Mouse (Mus musculus) effector memory CD4-positive, alpha-beta T cell, adult 7 months (primary cell): Measurements from ENCODE around the gene Olfr679. TPM values are rescaled to one million over a fixed set of nuclear protein-coding genes. Genes with fewer than 3 reads are reported as not detected.

ENCODE experiments used
- polyA plus RNA-seq: library from polyadenylated mRNA; unstranded; fragments of 100-300 nt; shearing (Covaris generic); gene quantifications from one replicate; pipeline ENCODE4 v1.2.1, GENCODE M21; 2017

Olfr679 gene
- polyA plus RNA-seq, result not detected

DNA sequence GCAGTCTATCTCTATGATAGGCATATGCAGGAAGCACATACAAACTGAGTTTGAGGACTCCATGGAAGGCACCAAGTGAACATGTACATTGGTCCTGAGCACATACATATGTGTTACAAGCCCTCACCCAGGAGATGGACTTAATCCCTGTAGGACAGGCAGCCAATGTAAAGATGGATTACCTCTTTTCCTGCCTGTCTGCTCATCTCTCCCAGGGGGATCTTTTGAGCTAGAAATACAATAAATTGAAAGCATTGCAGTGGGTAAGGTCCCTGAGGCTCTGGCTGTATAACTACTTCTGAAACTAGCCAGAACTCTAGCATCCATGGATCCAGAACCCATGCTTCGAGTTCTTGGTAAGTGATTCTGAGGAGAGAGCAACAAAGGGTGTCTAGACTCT, at the start of gene Olfr679:
TSS of gene Olfr679 (plus strand) at position 301 of the 400 bp plus-strand sequence.

DNA sequence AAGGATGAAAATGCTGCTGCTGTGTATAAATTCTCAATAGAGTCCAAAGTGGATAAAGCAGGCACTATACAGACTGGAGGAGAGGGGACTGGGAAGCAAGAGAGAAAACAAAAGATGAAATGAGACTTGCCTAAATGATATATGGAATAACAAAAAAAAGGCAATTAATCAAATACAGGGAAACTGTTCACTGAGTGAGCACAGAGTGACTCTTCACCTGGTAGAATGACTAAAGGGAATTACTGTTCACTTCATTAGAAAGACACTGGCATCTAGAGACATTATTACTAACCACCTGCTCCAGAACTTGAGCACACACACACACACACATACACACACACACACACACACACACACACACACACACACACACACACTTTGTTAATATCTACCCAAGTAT, 48.6 kb upstream of the Olfr679 start, which contains the start of gene Olfr676:
TSS of gene Olfr676 (plus strand) at position 301 of the 400 bp plus-strand sequence.

DNA sequence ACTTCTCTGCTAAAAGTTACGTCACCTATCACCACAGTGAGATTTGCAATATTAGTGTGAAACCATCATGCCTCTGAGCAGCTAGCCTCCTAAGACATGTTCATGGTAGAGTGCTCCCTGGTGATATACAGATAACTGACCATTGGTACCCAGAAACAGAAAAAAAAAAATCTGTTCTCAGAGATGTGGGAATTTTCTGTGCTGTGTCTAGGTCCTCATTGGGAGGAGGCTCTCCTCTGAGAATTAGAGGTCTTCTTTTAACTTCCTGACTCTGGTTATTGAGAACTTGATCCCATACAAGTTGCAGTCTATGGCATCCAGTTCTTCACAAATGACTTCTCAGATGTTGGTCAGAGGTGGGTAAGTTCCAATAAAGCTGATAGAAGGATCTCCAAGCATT, 16.8 kb upstream of the Olfr679 start, which contains the start of gene Olfr678:
TSS of gene Olfr678 (plus strand) at position 301 of the 400 bp plus-strand sequence.

DNA sequence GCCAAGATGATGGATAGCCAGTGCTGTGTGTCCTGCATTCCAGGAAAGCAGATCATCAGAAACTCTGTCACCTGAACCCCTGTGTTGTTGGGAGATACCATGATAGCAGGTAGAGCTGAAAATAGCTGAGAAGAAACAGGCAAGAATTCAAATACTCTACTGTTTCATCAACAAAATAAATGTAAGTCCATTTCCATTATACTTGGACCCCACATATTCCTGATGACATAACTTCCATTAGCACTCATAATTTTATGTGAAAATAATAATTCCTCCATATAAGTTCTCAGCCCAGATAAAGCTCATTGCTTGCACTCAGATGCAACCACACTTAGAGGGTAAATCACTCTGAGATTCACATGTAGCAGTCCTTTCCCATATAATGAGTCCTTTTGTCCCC, 11.7 kb downstream of the Olfr679 start, which contains the start of gene Olfr680-ps1:
TSS of gene Olfr680-ps1 (minus strand) at position 101 of the 400 bp plus-strand sequence.

GRCm38 (mm10) chr7:105116536-105116935, 35.5 kb downstream of the Olfr679 start, which contains the start of gene Olfr681:
Gene Olfr681 (plus strand): TSS chr7:105116836.

Other genes with a start within 250 kb of the Olfr679 start
- not detected for gene Usp17lb, start 238.6 kb upstream of the Olfr679 start, polyA plus RNA-seq
- gene Usp17la, start 224.2 kb upstream of the Olfr679 start, polyA plus RNA-seq, result not detected
- not detected for gene Olfr665, start 203.2 kb upstream of the Olfr679 start, polyA plus RNA-seq
- not detected for gene Olfr666, start 185.3 kb upstream of the Olfr679 start, polyA plus RNA-seq
- gene Olfr667, start 159.7 kb upstream of the Olfr679 start, polyA plus RNA-seq, result not detected
- gene Olfr668, start 153.1 kb upstream of the Olfr679 start, polyA plus RNA-seq, result not detected
- gene Olfr669, start 147.0 kb upstream of the Olfr679 start, polyA plus RNA-seq, result not detected
- gene Olfr670, start 118.6 kb upstream of the Olfr679 start, polyA plus RNA-seq, result not detected
- gene Olfr671, start 102.1 kb upstream of the Olfr679 start, polyA plus RNA-seq, result 0.34 TPM
- not detected for gene Olfr672, start 79.2 kb upstream of the Olfr679 start, polyA plus RNA-seq
- gene Olfr675, start 52.7 kb upstream of the Olfr679 start, polyA plus RNA-seq, result not detected
- gene Olfr676, start 48.5 kb upstream of the Olfr679 start, polyA plus RNA-seq, result not detected
- gene Olfr677, start 29.8 kb upstream of the Olfr679 start, polyA plus RNA-seq, result not detected
- gene Olfr678, start 16.7 kb upstream of the Olfr679 start, polyA plus RNA-seq, result not detected
- not detected for gene Olfr680-ps1, start 11.6 kb downstream of the Olfr679 start, polyA plus RNA-seq
- gene Olfr681, start 35.6 kb downstream of the Olfr679 start, polyA plus RNA-seq, result not detected
- not detected for gene Olfr683, start 65.8 kb downstream of the Olfr679 start, polyA plus RNA-seq
- gene Olfr684, start 82.4 kb downstream of the Olfr679 start, polyA plus RNA-seq, result 0.12 TPM
- not detected for gene Olfr685, start 104.8 kb downstream of the Olfr679 start, polyA plus RNA-seq
- not detected for gene Olfr686, start 126.3 kb downstream of the Olfr679 start, polyA plus RNA-seq
- not detected for gene Olfr688, start 206.9 kb downstream of the Olfr679 start, polyA plus RNA-seq
- gene Olfr689, start 230.0 kb downstream of the Olfr679 start, polyA plus RNA-seq, result 0.17 TPM